Mouse (Mus musculus): ENCODE data around the gene Ube2z. TPM values are rescaled to one million over a fixed set of nuclear protein-coding genes. Genes with fewer than 3 reads are reported as not detected.

The Ube2z gene
- total RNA-seq, 2 experiments from 2014 or later, result 55.4 to 56.7 TPM

GRCm38 (mm10) chr11:96017941-96018351 is 47.2 kb downstream of the Ube2z start:
- no peak for DNase-seq (ENCODE audit: low spot score in 2 of 2)
- intact Hi-C loops (cut with DNase I), result no loop called here

DNA sequence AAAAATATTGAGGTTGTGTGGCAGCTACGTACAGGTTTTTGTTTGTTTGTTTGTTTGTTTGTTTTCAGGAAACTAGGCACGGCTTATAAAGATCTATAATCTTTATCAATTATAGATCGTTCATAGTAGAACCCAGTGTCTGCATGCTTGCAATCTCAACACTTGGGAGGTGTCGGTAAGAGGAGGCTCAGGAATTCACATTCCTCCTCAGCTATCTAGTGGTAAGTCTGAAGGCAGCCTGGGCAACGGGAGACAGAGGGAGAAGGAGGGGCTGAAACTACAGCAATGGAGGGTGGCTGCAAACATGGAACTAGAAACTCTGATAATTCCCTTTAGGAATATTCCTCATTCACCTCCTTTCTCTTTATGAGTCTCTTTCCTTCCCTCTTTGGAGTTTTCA is 49.8 kb downstream of the Ube2z start:
- intact Hi-C loops (cut with DNase I), result no loop called here
- no peak for DNase-seq (ENCODE audit: low spot score in 2 of 2)

- intact Hi-C loops (cut with DNase I), result no loop called here
- no peak for DNase-seq (ENCODE audit: low spot score in 2 of 2)
Observed at GRCm38 (mm10) chr11:96011982-96012381, 53.2 kb downstream of the Ube2z start.

GRCm38 (mm10) chr11:96008827-96009226 is 56.4 kb downstream of the Ube2z start:
- intact Hi-C loops (cut with DNase I), result loop anchor here (5.0 to 10.0 kb wide), 6 partner anchors 97 to 864 kb away; partner anchors contain the start of genes B4galnt2, Dlx4 and Hoxb4
- DNase-seq (ENCODE audit: low spot score in 2 of 2), result no peak

DNA sequence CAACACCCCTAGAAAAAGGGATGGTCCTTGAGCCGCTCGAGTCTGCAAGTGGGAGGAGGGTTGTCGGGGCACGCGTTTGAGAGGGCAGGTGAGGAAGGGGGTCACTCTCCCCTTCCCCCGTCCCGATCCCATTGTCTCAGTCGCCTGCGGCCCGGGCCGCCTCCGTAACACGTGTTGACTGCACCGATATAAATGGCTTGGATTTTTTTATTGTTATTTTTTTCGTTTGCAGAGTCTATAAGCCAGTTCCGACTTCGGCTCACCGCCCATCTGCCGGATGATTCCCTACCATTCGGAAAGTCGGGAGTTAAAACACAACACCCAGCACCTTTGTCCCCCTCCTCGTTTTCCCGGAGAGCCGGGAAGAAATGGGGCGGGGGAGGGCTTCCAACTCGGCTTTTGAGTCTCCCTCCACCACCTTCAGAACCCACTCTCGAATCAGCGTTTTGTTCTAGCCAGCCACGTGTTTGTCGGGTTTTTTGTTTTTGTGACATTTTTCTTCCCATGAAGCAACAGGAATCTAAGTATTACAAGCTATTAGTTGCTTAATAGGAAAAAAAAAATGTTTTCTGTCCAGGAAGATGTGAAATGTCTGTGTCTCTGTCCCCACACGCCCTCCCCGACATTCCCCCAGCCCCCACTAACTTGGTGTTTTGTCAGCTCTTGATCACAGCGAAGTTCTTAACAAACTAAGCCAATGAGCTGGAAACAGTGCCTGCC is 57.5 kb downstream of the Ube2z start:
- no peak for DNase-seq (ENCODE audit: low spot score in 2 of 2)
- intact Hi-C loops (cut with DNase I), result loop anchor here (5.0 to 10.0 kb wide), 6 partner anchors 95 to 863 kb away; partner anchors contain the start of genes B4galnt2, Dlx4 and Hoxb4

GRCm38 (mm10) chr11:96006852-96007515 is 58.2 kb downstream of the Ube2z start:
- DNase-seq (ENCODE audit: low spot score in 2 of 2), result no peak
- intact Hi-C loops (cut with DNase I), result loop anchor here (5.0 to 10.0 kb wide), 6 partner anchors 95 to 862 kb away; partner anchors contain the start of genes B4galnt2, Dlx4 and Hoxb4

GRCm38 (mm10) chr11:96006367-96006851 is 58.8 kb downstream of the Ube2z start:
- intact Hi-C loops (cut with DNase I), result loop anchor here (5.0 to 10.0 kb wide), 6 partner anchors 94 to 862 kb away; partner anchors contain the start of genes B4galnt2, Dlx4 and Hoxb4
- no peak for DNase-seq (ENCODE audit: low spot score in 2 of 2)

DNA sequence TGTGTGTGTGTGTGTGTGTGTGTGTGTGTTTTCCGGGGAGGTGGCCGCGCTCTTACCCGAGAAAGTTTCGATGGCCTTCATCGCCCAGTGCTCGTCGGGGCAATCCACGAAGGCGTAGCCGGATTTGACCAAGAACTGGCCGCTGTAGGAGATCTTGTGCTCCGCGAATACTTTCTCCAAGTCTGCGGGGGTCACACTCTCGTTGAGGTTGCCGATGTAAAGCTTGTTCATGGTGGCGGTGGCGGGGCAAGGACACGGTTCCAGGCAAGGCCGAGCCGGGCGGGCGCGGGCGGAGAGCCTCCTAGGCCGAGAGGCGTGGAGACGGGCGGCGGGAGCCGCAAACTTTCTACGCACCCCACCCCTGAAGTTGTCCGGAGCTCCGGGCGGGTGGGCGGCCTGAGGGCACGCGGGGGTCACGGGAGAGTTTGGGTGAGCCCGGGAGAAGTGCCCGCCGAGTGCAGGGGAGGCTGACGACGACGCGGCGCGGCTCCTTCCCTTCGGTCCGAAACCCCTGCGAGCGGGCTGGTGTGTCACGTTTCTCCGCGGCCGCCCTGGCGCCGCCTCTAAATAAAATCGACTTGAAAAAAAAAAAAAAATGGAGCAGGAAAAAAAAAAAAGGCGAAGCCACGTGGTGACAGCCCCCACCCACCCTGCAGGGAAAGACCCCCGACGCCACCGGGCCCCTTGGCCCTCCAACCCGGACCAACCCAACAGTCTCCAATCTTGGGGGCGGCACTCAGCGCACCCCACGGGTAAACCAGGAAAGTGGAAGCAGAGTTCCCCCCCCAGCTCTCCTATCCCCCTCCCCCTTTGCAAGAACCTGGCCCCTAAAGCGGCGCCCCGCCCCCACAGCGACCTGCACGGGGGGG is 59.6 kb downstream of the Ube2z start, which contains the start of gene Igf2bp1:
Igf2bp1 (minus strand) TSS at position 538 of the 869 bp plus-strand sequence.
- intact Hi-C loops (cut with DNase I), result loop anchor here (5.0 to 10.0 kb wide), 6 partner anchors 93 to 861 kb away; partner anchors contain the start of genes B4galnt2, Dlx4 and Hoxb4
- DNase-seq (ENCODE audit: low spot score in 2 of 2), result no peak

DNA sequence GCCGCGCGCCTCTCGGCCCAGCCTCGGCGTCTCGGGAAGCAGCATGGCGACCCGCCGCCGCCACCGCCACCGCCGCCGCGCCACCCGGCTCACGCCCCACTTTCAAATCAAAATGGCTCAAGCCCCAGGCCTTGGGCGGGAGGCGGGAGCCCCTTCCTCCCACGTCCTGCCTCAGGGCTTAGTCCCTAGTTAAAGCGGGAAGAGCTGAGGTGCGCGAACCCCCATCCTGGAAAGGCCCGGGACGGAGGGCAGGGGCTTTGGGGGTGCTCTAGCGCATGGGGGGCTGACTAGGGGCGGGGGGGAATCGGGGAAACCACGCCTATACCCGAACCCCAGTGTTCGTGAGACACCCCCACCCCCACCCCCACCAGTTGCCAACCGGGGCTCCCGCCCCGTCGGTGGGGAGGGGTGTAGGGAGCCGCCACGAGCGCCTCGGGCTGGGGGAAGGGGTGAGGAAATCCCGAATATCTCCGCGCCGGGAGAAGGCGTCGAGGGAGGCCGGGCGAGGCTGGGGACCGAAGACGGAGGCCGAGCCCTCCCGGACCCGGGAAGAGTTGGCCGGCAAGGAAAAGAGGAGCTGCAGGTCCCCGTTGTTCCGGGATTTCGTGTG is 60.3 kb downstream of the Ube2z start:
- intact Hi-C loops (cut with DNase I), result loop anchor here (5.0 to 10.0 kb wide), 6 partner anchors 93 to 860 kb away; partner anchors contain the start of genes B4galnt2, Dlx4 and Hoxb4
- DNase-seq (ENCODE audit: low spot score in 2 of 2), result no peak

- intact Hi-C loops (cut with DNase I), result loop anchor here (10.0 kb wide), 4 partner anchors 171 to 859 kb away; partner anchors contain the start of genes Dlx4 and Hoxb4
- DNase-seq (ENCODE audit: low spot score in 2 of 2), result no peak
Observed at GRCm38 (mm10) chr11:96003969-96004792, 61.0 kb downstream of the Ube2z start.

GRCm38 (mm10) chr11:96003100-96003900 is 61.9 kb downstream of the Ube2z start:
- intact Hi-C loops (cut with DNase I), result loop anchor here (10.0 kb wide), 4 partner anchors 172 to 858 kb away; partner anchors contain the start of genes Dlx4 and Hoxb4
- no peak for DNase-seq (ENCODE audit: low spot score in 2 of 2)

Other genes starting within 250 kb of the Ube2z start
- gene Phospho1, start 240.9 kb downstream of the Ube2z start, total RNA-seq (2021), result 10 to 100 TPM; 70.8 to 84.6 TPM
- gene Gngt2, start 228.2 kb downstream of the Ube2z start, total RNA-seq (2021), result 1 to 10 TPM; 3.1 to 3.9 TPM
- 1 to 10 TPM; 5.1 to 5.3 TPM for gene Abi3, start 222.9 kb downstream of the Ube2z start, total RNA-seq (2021)
- gene B4galnt2, start 150.5 kb downstream of the Ube2z start, total RNA-seq (2021), result not detected
- under 1 TPM in 1 of 2 experiments, not detected in 1; 0.27 TPM for gene Igf2bp1, start 59.4 kb downstream of the Ube2z start, total RNA-seq (2021)
- gene Gip, start 40.8 kb downstream of the Ube2z start, total RNA-seq (2021), result not detected
- 100 to 1,000 TPM in 1 of 2 experiments, 10 to 100 TPM in 1; 99.2 to 113 TPM for gene Snf8, start 30.5 kb downstream of the Ube2z start, total RNA-seq (2021)
- gene Atp5g1, start 10.3 kb upstream of the Ube2z start, total RNA-seq (2021), result 100 to 1,000 TPM; 349 to 383 TPM
- gene Calcoco2, start 46.6 kb upstream of the Ube2z start, total RNA-seq (2021), result not detected
- under 1 TPM in 1 of 2 experiments, not detected in 1; 0.10 TPM for gene Ttll6, start 68.4 kb upstream of the Ube2z start, total RNA-seq (2021)
- not detected for gene Hoxb13, start 128.9 kb upstream of the Ube2z start, total RNA-seq (2021)
- not detected for gene Hoxb9, start 206.1 kb upstream of the Ube2z start, total RNA-seq (2021)
- gene Hoxb8, start 216.5 kb upstream of the Ube2z start, total RNA-seq (2021), result not detected
- not detected for gene Hoxb7, start 221.2 kb upstream of the Ube2z start, total RNA-seq (2021)
- not detected for gene Hoxb6, start 227.1 kb upstream of the Ube2z start, total RNA-seq (2021)
- gene Hoxb5, start 237.9 kb upstream of the Ube2z start, total RNA-seq (2021), result not detected